Mouse (Mus musculus) layer of hippocampus, adult 2 months (tissue): Measurements from ENCODE around the gene Tas2r135. TPM values are rescaled to one million over a fixed set of nuclear protein-coding genes. Genes with fewer than 3 reads are reported as not detected.
A peak's percentile ranks its signal among the peaks of the same experiment; 100 is the strongest.

ENCODE experiments used
- DNase-seq, 2 experiments: peaks; one replicate each; pipeline ENCODE4 v3.0.0; 2022; ENCODE audit warnings: low spot score in 2 of 2
- H3K27ac ChIP-seq: fragments of 200-600 bp; 2 replicates; pipeline ENCODE4 v1.8.1; 2022
- H3K4me3 ChIP-seq: fragments of 200-600 bp; 2 replicates; pipeline ENCODE4 v1.8.1; 2022; ENCODE audit warnings: mild to moderate bottlenecking
- CTCF ChIP-seq: fragments of 200-600 bp; conservative IDR thresholded peaks from 2 replicates; pipeline ENCODE4 v1.8.1; 2022; ENCODE audit warnings: antibody characterized with exemption, mild to moderate bottlenecking, moderate library complexity
- total RNA-seq, 2 experiments: library from RNA; stranded (reverse); gene quantifications; 2 replicates each; pipeline ENCODE4 v1.2.3; 2021

The Tas2r135 gene
- total RNA-seq, 2 experiments from 2014 or later: not detected

- no peak for TF ChIP-seq CTCF
- no peak overlapping the region for H3K4me3 ChIP-seq
- no peak overlapping the region for H3K27ac ChIP-seq
- no peak for DNase-seq
Observed at GRCm38 (mm10) chr6:42365215-42365614, 40.0 kb upstream of the Tas2r135 start.

DNA sequence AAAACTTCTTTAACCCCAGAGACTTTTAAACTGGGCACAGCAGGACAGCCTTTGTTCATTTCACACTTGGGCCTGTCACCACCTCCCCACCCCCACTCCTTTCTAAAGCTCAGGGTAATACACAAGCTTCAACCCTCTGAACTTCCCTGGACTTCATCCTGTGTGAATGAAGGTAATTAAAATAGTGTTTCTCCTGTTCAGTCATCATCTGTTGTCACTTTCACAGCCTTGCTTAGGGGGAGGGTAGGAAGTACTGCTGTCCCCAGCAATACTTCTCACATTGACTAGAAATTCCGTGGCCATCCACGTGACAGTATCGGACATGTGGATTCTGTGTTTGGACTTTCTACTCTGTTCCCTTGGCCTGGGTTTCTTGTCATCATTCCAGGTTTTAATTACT, 35.4 kb upstream of the Tas2r135 start:
- DNase-seq: no peak
- no peak for TF ChIP-seq CTCF
- H3K4me3 ChIP-seq: no peak overlapping the region
- H3K27ac ChIP-seq: no peak overlapping the region

DNA sequence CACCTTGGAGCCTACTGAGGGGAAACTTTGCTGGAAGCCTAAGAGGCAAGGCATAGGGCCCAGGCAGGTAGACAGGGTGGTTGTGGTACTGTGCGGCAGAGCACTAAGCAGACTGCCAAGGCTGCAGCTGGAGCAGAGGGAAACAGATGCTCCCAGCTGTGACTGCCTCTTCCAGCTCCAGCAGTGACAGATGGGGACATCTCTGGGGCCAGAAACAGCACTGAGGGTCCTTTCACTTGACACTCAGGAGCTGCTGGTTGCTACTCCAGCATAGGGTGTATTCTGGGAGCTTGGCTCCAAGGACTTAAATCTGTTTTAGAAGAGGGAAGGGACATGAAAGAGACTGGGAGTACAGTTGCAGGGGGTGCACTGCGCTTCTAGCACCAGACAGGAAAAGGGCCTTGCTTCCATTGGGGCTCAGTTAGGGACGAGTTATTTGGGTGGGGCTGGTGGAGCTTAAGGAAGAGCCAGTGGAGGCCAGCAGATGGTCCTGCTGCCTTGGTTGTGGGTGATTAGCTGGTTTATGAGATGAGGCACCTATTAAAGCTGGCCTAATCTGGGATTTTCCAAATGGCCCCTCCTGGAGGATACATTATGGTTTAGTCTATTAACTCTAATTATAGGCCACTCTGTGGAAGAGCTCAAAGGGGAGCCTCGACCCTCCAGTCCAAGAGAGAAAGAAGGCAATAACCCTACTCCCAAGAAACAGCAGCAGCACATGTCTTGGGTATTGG, 34.4 kb upstream of the Tas2r135 start:
- no peak for DNase-seq
- TF ChIP-seq CTCF: no peak
- H3K4me3 ChIP-seq: no peak overlapping the region
- peak overlapping the region; percentile 28; the same call in 1 of the 2 replicates for H3K27ac ChIP-seq

- DNase-seq: no peak
Observed at GRCm38 (mm10) chr6:42372001-42372400, 33.2 kb upstream of the Tas2r135 start.

DNA sequence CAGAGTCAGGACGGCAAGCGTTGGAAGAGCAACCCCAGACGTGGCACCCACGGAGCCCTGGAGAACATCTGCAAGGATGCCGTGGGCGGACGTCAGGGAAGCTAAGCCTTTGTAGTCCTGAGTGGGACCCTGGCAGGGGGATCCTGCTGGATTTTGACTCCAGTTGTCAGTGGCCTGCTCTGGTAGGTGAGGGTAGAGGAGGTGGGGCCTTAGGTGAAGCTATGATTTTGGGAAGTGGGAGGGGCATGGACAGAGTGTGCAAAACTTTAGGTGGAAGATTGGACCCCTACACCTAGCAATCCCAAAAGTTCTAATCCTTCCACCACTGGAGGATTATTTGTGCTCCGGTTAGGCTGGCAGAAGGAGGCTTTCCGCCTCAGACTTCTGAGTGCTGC, 32.8 kb upstream of the Tas2r135 start:
- TF ChIP-seq CTCF: no peak
- DNase-seq: no peak
- Histone ChIP-seq H3K4me3 (no peak overlapping the region), H3K27ac (no peak overlapping the region)

More at GRCm38 (mm10) chr6:42372001-42372400, 33.2 kb upstream of the Tas2r135 start:
- Histone ChIP-seq H3K27ac (no peak overlapping the region), H3K4me3 (no peak overlapping the region)
- no peak for TF ChIP-seq CTCF

- TF ChIP-seq CTCF: peak; percentile 87
- H3K4me3 ChIP-seq: peak within 1 kb of the TSS; percentile 49
- peak in 1 of 2 experiments; percentile 72 for DNase-seq
- H3K27ac ChIP-seq: no peak within 1 kb of the TSS
Observed at GRCm38 (mm10) chr6:42372816-42373547, 32.3 kb upstream of the Tas2r135 start, which contains the start of gene Epha1. TSS of gene Epha1 (minus strand) at chr6:42373268.

- TF ChIP-seq CTCF: no peak
- no peak for DNase-seq
- peak overlapping the region; percentile 49 for H3K4me3 ChIP-seq
- H3K27ac ChIP-seq: no peak overlapping the region
Observed at GRCm38 (mm10) chr6:42373669-42374430, 31.4 kb upstream of the Tas2r135 start.

DNA sequence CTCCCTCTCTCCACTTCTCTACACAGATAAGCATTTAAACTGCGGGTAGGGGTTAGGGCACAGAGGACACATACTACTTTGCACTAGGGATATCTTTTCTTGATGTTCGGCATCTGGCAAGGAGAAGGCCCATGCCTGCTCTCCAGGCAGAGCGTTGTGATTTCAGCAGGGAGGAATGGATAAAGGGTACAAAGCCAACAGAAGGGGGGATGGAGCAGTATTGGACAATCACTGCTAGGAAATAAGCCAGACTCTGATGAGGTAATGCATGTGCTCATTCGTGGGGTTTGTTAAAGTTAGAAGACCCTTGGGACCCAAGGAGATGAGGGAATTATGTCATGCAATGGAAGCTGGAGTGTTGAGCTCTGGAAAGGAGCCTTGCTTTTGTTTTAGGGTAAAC, 30.5 kb upstream of the Tas2r135 start:
- Histone ChIP-seq H3K4me3 (no peak overlapping the region), H3K27ac (no peak overlapping the region)
- no peak for TF ChIP-seq CTCF
- no peak for DNase-seq

GRCm38 (mm10) chr6:42375131-42375530, 30.1 kb upstream of the Tas2r135 start:
- no peak for DNase-seq
- H3K4me3 ChIP-seq: no peak overlapping the region
- H3K27ac ChIP-seq: no peak overlapping the region
- no peak for TF ChIP-seq CTCF

DNA sequence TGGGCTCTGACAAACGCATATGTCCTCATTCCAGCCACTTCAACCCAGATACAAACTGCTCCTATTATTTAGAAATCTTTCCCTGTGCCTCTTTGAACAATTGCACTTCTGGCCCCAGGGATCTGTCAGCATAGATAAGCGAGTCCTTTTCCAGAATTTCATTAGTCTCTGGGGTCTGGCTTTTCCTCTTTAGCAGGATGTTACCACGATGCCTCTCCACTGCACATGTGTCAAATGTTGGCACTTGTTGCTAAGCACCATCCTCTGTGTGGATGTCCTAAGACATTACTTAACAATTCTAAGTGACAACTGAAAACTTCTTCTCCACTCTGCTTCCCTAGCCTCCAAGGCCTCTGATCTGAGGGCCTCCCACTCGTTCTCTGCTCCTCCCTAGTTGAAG, 29.2 kb upstream of the Tas2r135 start:
- DNase-seq: no peak
- no peak for TF ChIP-seq CTCF
- no peak overlapping the region for H3K4me3 ChIP-seq
- no peak overlapping the region for H3K27ac ChIP-seq

DNA sequence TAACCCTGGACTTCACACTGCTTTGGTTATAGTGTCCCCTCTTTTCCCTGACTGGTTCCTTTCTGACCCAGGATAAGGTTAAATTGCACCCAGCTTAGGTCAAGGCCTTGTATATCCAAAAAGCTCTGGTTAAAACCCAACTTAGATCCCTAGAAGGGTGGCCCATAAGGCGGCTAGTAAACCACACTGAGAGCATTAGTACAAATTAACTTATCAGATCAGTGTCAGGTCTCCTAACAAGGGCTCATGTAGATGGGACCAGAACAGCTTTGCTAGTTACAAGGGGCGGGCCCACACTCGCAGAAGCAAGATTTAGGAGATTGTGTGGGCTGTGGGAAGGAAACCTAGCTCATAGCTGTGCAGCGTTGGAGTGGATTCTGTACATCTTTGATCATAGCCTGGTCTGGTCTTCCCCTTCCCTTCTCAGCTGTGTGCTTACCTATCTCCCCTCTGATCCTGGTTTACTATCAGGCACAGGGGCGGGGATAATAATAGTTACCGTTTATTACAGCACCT, 28.7 kb upstream of the Tas2r135 start:
- H3K4me3 ChIP-seq: no peak overlapping the region
- no peak for TF ChIP-seq CTCF
- H3K27ac ChIP-seq: no peak overlapping the region
- DNase-seq: no peak

- no peak for DNase-seq
- no peak overlapping the region for H3K4me3 ChIP-seq
- no peak overlapping the region for H3K27ac ChIP-seq
- no peak for TF ChIP-seq CTCF
Observed at GRCm38 (mm10) chr6:42377280-42377679, 28.0 kb upstream of the Tas2r135 start.

- no peak for TF ChIP-seq CTCF
- no peak for DNase-seq
- Histone ChIP-seq H3K4me3 (no peak overlapping the region), H3K27ac (no peak overlapping the region)
Observed at GRCm38 (mm10) chr6:42379551-42379950, 25.7 kb upstream of the Tas2r135 start.
